Mouse (Mus musculus): ENCODE results near the gene Elobl.
"Not testable (repeated sequence)": the region's sequence is repeated elsewhere in the genome, so short reads cannot be mapped to it uniquely, and the experiment has no call there.

Elobl gene

GRCm38 (mm10) chr11:88966881-88967361 lies at the start of gene Elobl:
TSS of gene Elobl (minus strand) at chr11:88966931.
- no peak for DNase-seq (ENCODE audit: low spot score)

- no peak for DNase-seq (ENCODE audit: low spot score)
Observed at GRCm38 (mm10) chr11:89012241-89012640, 45.5 kb upstream of the Elobl start.

GRCm38 (mm10) chr11:89009496-89009895 lies 42.8 kb upstream of the Elobl start:
- peak; percentile 22 for DNase-seq (ENCODE audit: low spot score)

GRCm38 (mm10) chr11:89009066-89009465 lies 42.3 kb upstream of the Elobl start:
- no peak for DNase-seq (ENCODE audit: low spot score)

GRCm38 (mm10) chr11:89007582-89007981 lies 40.9 kb upstream of the Elobl start:
- no peak for DNase-seq (ENCODE audit: low spot score)

GRCm38 (mm10) chr11:89006404-89006803 lies 39.7 kb upstream of the Elobl start:
- DNase-seq (ENCODE audit: low spot score), result no peak

GRCm38 (mm10) chr11:89005473-89005872 lies 38.7 kb upstream of the Elobl start:
- no peak for DNase-seq (ENCODE audit: low spot score)

GRCm38 (mm10) chr11:89003726-89004125 lies 37.0 kb upstream of the Elobl start:
- DNase-seq (ENCODE audit: low spot score), result no peak

GRCm38 (mm10) chr11:89003078-89003477 lies 36.3 kb upstream of the Elobl start:
- no peak for DNase-seq (ENCODE audit: low spot score)

GRCm38 (mm10) chr11:89002621-89003020 lies 35.9 kb upstream of the Elobl start:
- no peak for DNase-seq (ENCODE audit: low spot score)

- DNase-seq (ENCODE audit: low spot score), result no peak
Observed at GRCm38 (mm10) chr11:89002068-89002467, 35.3 kb upstream of the Elobl start.

GRCm38 (mm10) chr11:89001569-89001968 lies 34.8 kb upstream of the Elobl start:
- DNase-seq (ENCODE audit: low spot score), result no peak

- peak; percentile 76 for DNase-seq (ENCODE audit: low spot score)
Observed at GRCm38 (mm10) chr11:89000527-89000819, 33.7 kb upstream of the Elobl start.

GRCm38 (mm10) chr11:88999723-89000526 lies 33.2 kb upstream of the Elobl start:
- DNase-seq (ENCODE audit: low spot score), result peak; percentile 38

- peak; percentile 97 for DNase-seq (ENCODE audit: low spot score)
Observed at GRCm38 (mm10) chr11:88998974-88999722, 32.4 kb upstream of the Elobl start, which contains the start of gene Trim25. TSS of gene Trim25 (plus strand) at chr11:88999376.

GRCm38 (mm10) chr11:88998406-88998805 lies 31.7 kb upstream of the Elobl start:
- DNase-seq (ENCODE audit: low spot score), result no peak

- not testable (repeated sequence) for DNase-seq (ENCODE audit: low spot score)
Observed at GRCm38 (mm10) chr11:88997343-88997742, 30.6 kb upstream of the Elobl start.

- DNase-seq (ENCODE audit: low spot score), result peak; percentile 79
Observed at GRCm38 (mm10) chr11:88996427-88996826, 29.7 kb upstream of the Elobl start.

- no peak for DNase-seq (ENCODE audit: low spot score)
Observed at GRCm38 (mm10) chr11:88995616-88996015, 28.9 kb upstream of the Elobl start.

GRCm38 (mm10) chr11:88994492-88994891 lies 27.8 kb upstream of the Elobl start:
- DNase-seq (ENCODE audit: low spot score), result no peak

GRCm38 (mm10) chr11:88993625-88994024 lies 26.9 kb upstream of the Elobl start:
- peak; percentile 59 for DNase-seq (ENCODE audit: low spot score)

GRCm38 (mm10) chr11:88993186-88993585 lies 26.5 kb upstream of the Elobl start:
- DNase-seq (ENCODE audit: low spot score), result no peak

GRCm38 (mm10) chr11:88989530-88989929 lies 22.8 kb upstream of the Elobl start:
- no peak for DNase-seq (ENCODE audit: low spot score)
